Mouse (Mus musculus): ENCODE measurements at regions not wholly inside any gene's neighbourhood (a gene's known extent, or its start where the extent isn't known, plus 50 kb on each side); places are given as distances from the start of the nearest gene placed in this dataset.

- DNase-seq (ENCODE audit: low spot score), result no peak
These were observed 178.1 kb upstream of the Lyplal1 start for GRCm38 (mm10) chr1:186295201-186295600.

GRCm38 (mm10) chr1:186294635-186295034 lies 177.5 kb upstream of the Lyplal1 start:
- DNase-seq (ENCODE audit: low spot score), result no peak

- DNase-seq (ENCODE audit: low spot score), result no peak
These were observed 172.0 kb upstream of the Lyplal1 start for GRCm38 (mm10) chr1:186289117-186289516.

GRCm38 (mm10) chr1:186287831-186288230 lies 170.7 kb upstream of the Lyplal1 start:
- DNase-seq (ENCODE audit: low spot score), result no peak

GRCm38 (mm10) chr1:186286401-186286800 lies 169.3 kb upstream of the Lyplal1 start:
- no peak for DNase-seq (ENCODE audit: low spot score)

GRCm38 (mm10) chr1:186277981-186278634 lies 161.0 kb upstream of the Lyplal1 start:
- DNase-seq (ENCODE audit: low spot score), result no peak

- DNase-seq (ENCODE audit: low spot score), result no peak
These were observed 154.3 kb upstream of the Lyplal1 start for GRCm38 (mm10) chr1:186271436-186271835.

- no peak for DNase-seq (ENCODE audit: low spot score)
These were observed 150.2 kb upstream of the Lyplal1 start for GRCm38 (mm10) chr1:186267317-186267716.

GRCm38 (mm10) chr1:186264639-186265038 lies 147.5 kb upstream of the Lyplal1 start:
- DNase-seq (ENCODE audit: low spot score), result no peak

GRCm38 (mm10) chr1:186263955-186264354 lies 146.8 kb upstream of the Lyplal1 start:
- DNase-seq (ENCODE audit: low spot score), result no peak

- DNase-seq (ENCODE audit: low spot score), result peak; percentile 36
These were observed 146.1 kb upstream of the Lyplal1 start for GRCm38 (mm10) chr1:186263196-186263595.

- no peak for DNase-seq (ENCODE audit: low spot score)
These were observed 144.9 kb upstream of the Lyplal1 start for GRCm38 (mm10) chr1:186262040-186262439.

- peak; percentile 87 for DNase-seq (ENCODE audit: low spot score)
These were observed 144.3 kb upstream of the Lyplal1 start for GRCm38 (mm10) chr1:186261326-186261833.

- no peak for DNase-seq (ENCODE audit: low spot score)
These were observed 140.5 kb upstream of the Lyplal1 start for GRCm38 (mm10) chr1:186257611-186258010.

GRCm38 (mm10) chr1:186255476-186256080 lies 138.5 kb upstream of the Lyplal1 start:
- no peak for DNase-seq (ENCODE audit: low spot score)

GRCm38 (mm10) chr1:186254500-186254899 lies 137.4 kb upstream of the Lyplal1 start:
- no peak for DNase-seq (ENCODE audit: low spot score)

- DNase-seq (ENCODE audit: low spot score), result no peak
These were observed 135.4 kb upstream of the Lyplal1 start for GRCm38 (mm10) chr1:186252551-186252950.

GRCm38 (mm10) chr1:186250316-186250715 lies 133.2 kb upstream of the Lyplal1 start:
- peak; percentile 60 for DNase-seq (ENCODE audit: low spot score)

- DNase-seq (ENCODE audit: low spot score), result no peak
These were observed 132.1 kb upstream of the Lyplal1 start for GRCm38 (mm10) chr1:186249214-186249613.

GRCm38 (mm10) chr1:186245723-186246440 lies 128.8 kb upstream of the Lyplal1 start:
- no peak for DNase-seq (ENCODE audit: low spot score)

- DNase-seq (ENCODE audit: low spot score), result peak; percentile 43
These were observed 124.0 kb upstream of the Lyplal1 start for GRCm38 (mm10) chr1:186241112-186241511.

GRCm38 (mm10) chr1:186237556-186237955 lies 120.4 kb upstream of the Lyplal1 start:
- no peak for DNase-seq (ENCODE audit: low spot score)

All from lung, postnatal 25 days (tissue).